Mouse (Mus musculus) cerebellum, adult 2 months (tissue): ENCODE measurements around the gene Adrb1.

Experiments
- CTCF ChIP-seq: fragments of 200-500 bp; IDR thresholded peaks from 2 replicates; pipeline ENCODE4 v1.5.1; 2011; ENCODE audit warnings: low read depth, mild to moderate bottlenecking, control low read depth, low read length, moderate library complexity, borderline replicate concordance; ENCODE audit not compliant: insufficient read depth
- POLR2A ChIP-seq: fragments of 200-500 bp; IDR thresholded peaks from 2 replicates; pipeline ENCODE4 v1.6.1; 2011; ENCODE audit warnings: low read length, control low read depth, borderline replicate concordance; ENCODE audit not compliant: insufficient read depth

DNA sequence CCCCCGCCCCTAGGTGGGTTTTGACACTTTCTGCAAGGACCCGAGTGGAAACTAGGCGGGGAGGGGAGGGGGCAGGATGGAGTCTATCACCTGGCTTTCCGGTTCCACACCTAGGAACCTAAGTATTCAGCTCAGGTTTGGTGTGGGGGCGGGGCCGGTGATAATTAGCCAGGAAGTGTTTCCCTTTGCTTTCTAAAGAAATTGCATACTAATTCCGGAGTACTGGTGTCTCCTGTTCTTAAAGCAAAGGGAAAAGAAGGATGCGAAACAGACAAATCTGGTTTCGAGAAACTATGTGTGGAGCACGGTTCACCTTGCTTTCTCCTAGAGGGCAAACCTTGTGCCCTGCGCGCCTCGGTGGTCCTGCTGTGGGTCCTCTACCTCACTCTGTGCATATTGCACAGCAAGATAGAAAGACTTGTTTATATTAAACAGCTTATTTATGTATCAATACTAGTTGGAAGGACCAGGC lies 2.2 kb downstream of the Adrb1 start:
- TF ChIP-seq CTCF (no peak), POLR2A (no peak)
